Mouse (Mus musculus) CH12.LX (cell line): Measurements from ENCODE around the gene Tmem176a. TPM values are rescaled to one million over a fixed set of nuclear protein-coding genes. Genes with fewer than 3 reads are reported as not detected.
A peak's percentile ranks its signal among the peaks of the same experiment; 100 is the strongest.

Experiments
- DNase-seq: peaks from one replicate; pipeline ENCODE4 v3.0.0-alpha.2; 2013; ENCODE audit errors: extremely low read depth
- H3K27ac ChIP-seq: 2 replicates; pipeline ENCODE4 v1.5.1; 2012; ENCODE audit warnings: low read depth, mild to moderate bottlenecking, control low read depth, moderate library complexity; ENCODE audit not compliant: insufficient read depth
- H3K27me3 ChIP-seq: replicated peaks from 2 replicates; pipeline ENCODE3; 2012; ENCODE audit warnings: inconsistent platforms
- H3K36me3 ChIP-seq, 2 experiments: replicated peaks in 1 of 2; 2 replicates each; pipeline versions ENCODE3 to v1.6.1; 2012; ENCODE audit warnings: inconsistent platforms in 1 of 2, low read length in 1 of 2, mild to moderate bottlenecking in 1 of 2, mixed read lengths in 1 of 2, moderate library complexity in 1 of 2; ENCODE audit not compliant: control insufficient read depth in 1 of 2, insufficient read depth in 1 of 2
- H3K4me1 ChIP-seq, 2 experiments: 2 replicates each; pipeline ENCODE4 v1.6.1; 2012; ENCODE audit warnings: inconsistent platforms in 1 of 2, moderate library complexity in 1 of 2; ENCODE audit not compliant: insufficient read depth in 2 of 2, control insufficient read depth in 1 of 2
- H3K4me2 ChIP-seq: 2 replicates; pipeline ENCODE4 v1.6.1; 2012; ENCODE audit warnings: low read depth, mild to moderate bottlenecking, control low read depth; ENCODE audit not compliant: poor library complexity, insufficient read depth, severe bottlenecking
- H3K4me3 ChIP-seq, 3 experiments: fragments of 150-350 bp in 1 of 3; sonication (generic) in 1 of 3; replicated peaks in 1 of 3; 2 replicates each; pipeline versions ENCODE3 to v1.5.1; 2011 to 2012; ENCODE audit warnings: low read depth in 2 of 3, low read length in 2 of 3, mild to moderate bottlenecking in 2 of 3, moderate library complexity in 2 of 3, control low read depth in 1 of 3, improper control_type of control experiment in 1 of 3, inconsistent platforms in 1 of 3, mixed read lengths in 1 of 3; ENCODE audit not compliant: poor library complexity in 1 of 3
- H3K79me2 ChIP-seq: replicated peaks from 2 replicates; pipeline ENCODE4 v1.6.1; 2012; ENCODE audit warnings: mild to moderate bottlenecking, moderate library complexity; ENCODE audit not compliant: control insufficient read depth, poor library complexity, insufficient read depth, severe bottlenecking; ENCODE audit errors: extremely low read depth
- H3K9ac ChIP-seq: 2 replicates; pipeline ENCODE4 v1.6.1; 2012; ENCODE audit warnings: low read depth, mild to moderate bottlenecking, control low read depth, moderate library complexity; ENCODE audit not compliant: insufficient read depth
- H3K9me3 ChIP-seq: replicated peaks from 2 replicates; pipeline ENCODE3; 2012; ENCODE audit warnings: low read length, inconsistent platforms, mixed read lengths
- BHLHE40 ChIP-seq: IDR thresholded peaks from 2 replicates; pipeline ENCODE4 v1.6.1; 2011; ENCODE audit warnings: mild to moderate bottlenecking, low read depth, low read length, improper control_type of control experiment
- CTCF ChIP-seq, 2 experiments: IDR thresholded peaks in 1 of 2; conservative IDR thresholded peaks in 1 of 2; 2 replicates each; pipeline ENCODE4 v1.5.1; 2011 to 2012; ENCODE audit warnings: low read depth in 2 of 2, low read length in 2 of 2, improper control_type of control experiment in 1 of 2, inconsistent platforms in 1 of 2, mild to moderate bottlenecking in 1 of 2, moderate library complexity in 1 of 2
- HCFC1 ChIP-seq: IDR thresholded peaks from 2 replicates; pipeline ENCODE4 v1.6.1; 2012; ENCODE audit warnings: low read depth, mild to moderate bottlenecking, inconsistent platforms, low read length, improper control_type of control experiment
- JUN ChIP-seq: IDR thresholded peaks from 2 replicates; pipeline ENCODE4 v1.6.1; 2011; ENCODE audit warnings: low read depth, mild to moderate bottlenecking, low read length, improper control_type of control experiment, moderate library complexity; ENCODE audit not compliant: insufficient read depth
- JUND ChIP-seq: conservative IDR thresholded peaks from 2 replicates; pipeline ENCODE4 v1.6.1; 2011; ENCODE audit warnings: low read depth, low read length, improper control_type of control experiment
- MAX ChIP-seq: IDR thresholded peaks from 2 replicates; pipeline ENCODE4 v1.6.1; 2011; ENCODE audit warnings: low read length, improper control_type of control experiment
- MAZ ChIP-seq: IDR thresholded peaks from 2 replicates; pipeline ENCODE4 v1.6.1; 2012; ENCODE audit warnings: low read depth, mild to moderate bottlenecking, inconsistent platforms, low read length, improper control_type of control experiment, moderate library complexity
- MYC ChIP-seq: IDR thresholded peaks from 2 replicates; pipeline ENCODE4 v1.6.1; 2011; ENCODE audit warnings: low read depth, mild to moderate bottlenecking, improper control_type of control experiment, low read length
- RAD21 ChIP-seq: IDR thresholded peaks from 2 replicates; pipeline ENCODE4 v1.6.1; 2011; ENCODE audit warnings: low read depth, mild to moderate bottlenecking, low read length, improper control_type of control experiment, moderate library complexity
- SIN3A ChIP-seq: IDR thresholded peaks from 2 replicates; pipeline ENCODE4 v1.6.1; 2012; ENCODE audit warnings: low read length, improper control_type of control experiment, inconsistent platforms
- SMC3 ChIP-seq: IDR thresholded peaks from 2 replicates; pipeline ENCODE4 v1.6.1; 2011; ENCODE audit warnings: low read depth, low read length, improper control_type of control experiment
- USF1 ChIP-seq: IDR thresholded peaks from 2 replicates; pipeline ENCODE4 v1.6.1; 2014; ENCODE audit warnings: low read depth, mild to moderate bottlenecking, inconsistent platforms, low read length, improper control_type of control experiment
- ZC3H11A ChIP-seq: IDR thresholded peaks from 2 replicates; pipeline ENCODE4 v1.6.1; 2012; ENCODE audit warnings: low read depth, mild to moderate bottlenecking, inconsistent platforms, low read length, improper control_type of control experiment
- ZKSCAN1 ChIP-seq: IDR thresholded peaks from 2 replicates; pipeline ENCODE4 v1.6.1; 2012; ENCODE audit warnings: low read depth, inconsistent platforms, low read length, improper control_type of control experiment, borderline replicate concordance
- dilution Hi-C: fragments of 300-500 bp; cut with MboI; formaldehyde crosslinking; loops from 2 replicates; pipeline ENCODE4 v1.14.3; 2020; ENCODE audit warnings: low sequenced_read_pairs; ENCODE audit not compliant: extremely low pct_unique_long_range_greater_than_20kb, extremely low pct_ligation_motif_present
- in situ Hi-C: fragments of 300-500 bp; cut with MboI; formaldehyde crosslinking; loops from 3 replicates; pipeline ENCODE4 v1.14.3; 2019; ENCODE audit warnings: low sequenced_read_pairs, low pct_ligation_motif_present, low pct_unique_long_range_greater_than_20kb, mixed read lengths
- polyA plus RNA-seq: library from polyadenylated mRNA; unstranded; fragments of >175 nt; gene quantifications from 2 replicates; pipeline ENCODE4 v1.2.1, GENCODE M21; 2012; ENCODE audit warnings: low read depth; ENCODE audit not compliant: insufficient read length
- total RNA-seq, 2 experiments: library from RNA; depleted of rRNA; stranded (reverse); fragments of 300-350 nt in 1 of 2; fragments of >200 nt in 1 of 2; gene quantifications; 2 replicates each; pipeline ENCODE4 v1.2.3; 2012 to 2014

Tmem176a gene
- total and polyA plus RNA-seq, 3 experiments: 27.2 to 58.0 (median 34.6) TPM

GRCm38 (mm10) chr6:48857613-48858302 is 17.0 kb downstream of the Tmem176a start:
- dilution Hi-C loops (no loop called here), in situ Hi-C loops (loop anchor here (10.0 kb wide), 1 partner anchor 213 kb away; the partner anchor contains the start of gene Gimap8)
- Histone ChIP-seq H3K36me3 (no peaks in the 10 kb centered on the region), H3K4me1 (peaks cover 0 to 30% of the 10 kb centered on the region in 2 experiments; a peak in 2 of 4 replicates), H3K27me3 (peaks cover 4% of the 10 kb centered on the region), H3K9me3 (no peaks in the 10 kb centered on the region), H3K79me2 (no peaks in the 10 kb centered on the region), H3K4me3 (no peak overlapping the region), H3K9ac (no peak overlapping the region), H3K27ac (no peak overlapping the region), H3K4me2 (no peak overlapping the region)
- DNase-seq: no peak
- 0 out of 2 replicates have a peak, but pooled peaks have one; percentile 62 for TF ChIP-seq MAZ
- TF ChIP-seq RAD21: peak; percentile 65
- TF ChIP-seq SMC3: peak; percentile 67
- TF ChIP-seq CTCF (conservative IDR thresholded peaks at IDR 0.05 in 1 of 2, IDR thresholded peaks at IDR 0.05 in 1 of 2; ENCODE audit: low read depth in 2 of 2, low read length in 2 of 2): peak in 1 of 2 experiments; percentile 76; a peak in 2 of 4 replicates
- no peak; the same call in 1 of the 2 replicates for TF ChIP-seq ZC3H11A
- TF ChIP-seq JUND: no peak
- TF ChIP-seq JUN: no peak

- in situ Hi-C loops (loop anchor here (10.0 kb wide), 1 partner anchor 95 kb away; no protein-coding TSS in a partner anchor), dilution Hi-C loops (no loop called here)
- Histone ChIP-seq H3K27ac (no peak overlapping the region), H3K27me3 (peaks cover 4% of the 10 kb centered on the region), H3K9me3 (no peaks in the 10 kb centered on the region), H3K36me3 (no peaks in the 10 kb centered on the region), H3K9ac (no peak overlapping the region), H3K4me2 (peak overlapping the region; percentile 49; the same call in 1 of the 2 replicates), H3K4me3 (peak overlapping the region in 1 of 3 experiments; percentile 35), H3K79me2 (no peaks in the 10 kb centered on the region), H3K4me1 (peaks cover 0 to 30% of the 10 kb centered on the region in 2 experiments; a peak in 2 of 4 replicates)
- TF ChIP-seq USF1 (peak; percentile 4; the same call in 1 of the 2 replicates), RAD21 (peak; percentile 72), ZKSCAN1 (peak; percentile 62), BHLHE40 (peak; percentile 69), MAX (peak; percentile 76; the same call in 1 of the 2 replicates), MYC (peak; percentile 63; the same call in 1 of the 2 replicates), SMC3 (peak; percentile 72), SIN3A (no peak), HCFC1 (no peak), CTCF (conservative IDR thresholded peaks at IDR 0.05 in 1 of 2, IDR thresholded peaks at IDR 0.05 in 1 of 2; ENCODE audit: low read depth in 2 of 2, low read length in 2 of 2) (peak; percentile 61 to 86)
- peak; percentile 90 for DNase-seq
Measured at GRCm38 (mm10) chr6:48860130-48860815, 19.6 kb downstream of the Tmem176a start.
